Mouse (Mus musculus) kidney, postnatal 4 days (tissue): ENCODE results near the gene Taf1.

Experiments used
- DNase-seq, 2 experiments: peaks; one replicate each; pipeline ENCODE4 v3.0.0; 2021; ENCODE audit warnings: mixed read lengths in 2 of 2

Taf1 gene

DNA sequence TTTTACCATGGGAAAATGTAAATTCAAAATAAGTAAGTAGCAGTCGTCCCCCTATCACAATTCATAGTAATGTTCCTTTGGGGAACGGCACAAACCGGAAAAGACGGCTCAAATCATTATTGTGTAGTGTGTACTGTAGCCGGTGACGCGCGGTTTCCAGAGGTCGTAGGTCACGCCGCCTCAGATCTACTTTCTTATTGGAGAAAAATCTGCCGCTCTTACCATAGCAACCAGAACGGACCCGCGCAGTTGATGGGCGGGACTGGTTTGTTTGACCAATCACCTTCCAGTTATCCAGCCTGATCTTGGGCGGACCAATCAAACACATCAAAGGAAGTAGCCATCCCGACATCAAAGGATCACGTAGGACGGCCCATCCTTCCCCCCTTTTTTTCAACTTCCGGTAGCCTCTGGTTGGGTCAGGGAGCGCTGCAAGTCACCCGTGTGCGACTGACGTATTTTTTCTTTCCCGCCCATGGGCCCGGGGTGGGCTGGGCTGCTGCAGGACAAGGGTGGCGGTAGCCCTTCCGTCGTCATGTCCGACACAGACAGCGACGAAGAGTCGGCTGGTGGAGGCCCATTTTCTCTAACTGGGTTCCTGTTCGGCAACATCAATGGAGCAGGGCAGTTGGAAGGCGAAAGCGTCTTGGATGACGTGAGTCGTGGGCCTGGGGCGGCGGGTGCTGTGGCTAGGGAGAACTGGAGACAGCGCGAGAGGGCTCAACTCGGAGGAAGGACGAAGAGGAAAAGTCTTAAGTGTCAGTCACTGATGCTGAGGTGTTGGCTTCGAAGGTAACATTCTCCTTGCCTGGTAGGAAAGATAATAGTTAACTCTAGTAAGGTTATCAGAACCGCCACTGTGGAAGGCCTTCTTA, at the start of gene Taf1:
Taf1 (plus strand) TSS at position 388 of the 875 bp plus-strand sequence.
- DNase-seq = peak; percentile 92 to 95

DNA sequence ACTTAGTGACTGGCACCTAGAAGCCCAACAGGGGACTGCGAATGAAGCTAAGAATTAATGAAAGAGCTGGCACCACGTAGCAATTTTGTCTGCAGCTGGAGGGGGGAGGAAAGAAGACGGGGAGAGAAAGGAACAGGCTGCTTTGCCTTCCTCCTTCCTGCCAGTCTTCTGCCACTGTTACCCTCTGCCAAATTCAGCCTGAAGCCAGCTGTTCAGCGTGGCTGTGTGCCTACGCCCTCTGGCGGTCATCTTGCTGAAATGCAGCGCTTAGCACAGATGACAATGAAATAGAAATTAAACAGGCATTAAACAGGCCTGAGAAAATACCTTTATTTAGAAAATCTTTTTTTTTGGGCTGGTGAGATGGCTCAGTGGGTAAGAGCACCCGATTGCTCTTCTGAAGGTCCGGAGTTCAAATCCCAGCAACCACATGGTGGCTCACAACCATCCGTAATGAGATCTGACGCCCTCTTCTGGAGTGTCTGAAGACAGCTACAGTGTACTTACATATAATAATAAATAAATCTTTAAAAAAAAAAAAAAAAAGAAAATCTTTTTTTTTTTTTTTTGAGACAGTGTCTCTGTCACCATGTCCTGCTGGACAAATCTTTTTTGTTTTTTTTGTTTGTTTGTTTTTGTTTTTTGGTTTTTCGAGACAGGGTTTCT, 45.9 kb upstream of the Taf1 start:
- DNase-seq = peak; percentile 42 to 47

DNA sequence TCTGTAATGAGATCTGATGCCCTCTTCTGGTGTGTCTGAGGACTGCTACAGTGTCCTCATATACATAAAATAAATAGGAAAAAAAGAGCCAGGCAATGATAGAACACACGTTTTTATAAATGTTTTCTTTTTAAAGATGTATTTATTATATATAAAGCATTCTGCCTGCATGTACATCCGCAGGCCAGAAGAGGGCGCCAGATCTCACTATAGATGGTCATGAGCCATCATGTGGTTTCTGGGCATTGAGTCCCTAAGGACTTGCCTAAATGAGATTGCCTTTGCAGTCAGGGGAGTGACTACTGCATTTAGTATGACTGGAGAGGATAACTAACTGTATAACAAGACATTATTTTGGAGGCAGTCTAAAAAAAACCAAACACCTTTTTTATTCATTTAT, 27.9 kb upstream of the Taf1 start:
- peak; percentile 43 to 46 for DNase-seq

DNA sequence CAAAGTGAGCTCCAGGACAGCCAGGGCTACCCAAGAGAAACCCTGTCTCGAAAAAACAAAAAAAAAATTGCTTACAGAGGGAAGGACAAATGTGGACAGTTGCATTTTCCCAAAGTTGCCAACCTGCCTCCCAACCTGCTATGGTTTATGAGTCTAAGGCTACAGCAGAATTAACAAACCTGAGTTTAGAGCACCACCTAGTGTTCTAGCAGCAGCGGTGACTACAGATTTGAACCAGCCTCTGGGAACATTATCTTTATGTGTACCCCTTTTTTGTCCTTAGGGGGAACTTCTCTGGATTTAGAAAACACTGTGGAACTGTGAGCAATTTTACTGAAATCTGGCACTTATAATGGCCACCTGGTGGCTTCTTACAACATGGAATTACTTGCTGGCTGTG, 16.8 kb upstream of the Taf1 start:
- no peak for DNase-seq

DNA sequence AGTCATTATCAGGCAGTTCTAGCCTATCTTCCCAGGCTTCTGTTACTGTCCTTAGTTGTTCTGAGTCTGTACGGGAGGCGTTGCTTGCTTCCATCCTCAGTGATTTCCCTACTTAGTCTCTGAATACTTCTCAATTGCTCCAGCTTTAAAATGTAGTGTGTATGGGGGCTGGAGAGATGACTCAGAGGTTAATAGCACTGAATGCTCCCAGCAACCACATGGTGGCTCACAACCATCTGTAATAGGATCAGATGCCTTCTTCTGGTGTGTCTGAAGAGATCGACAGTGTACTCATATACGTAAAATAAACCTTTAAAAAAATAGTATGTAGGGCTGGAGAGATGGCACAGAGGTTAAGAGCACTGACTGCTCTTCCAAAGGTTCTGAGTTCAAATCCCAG, 14.5 kb upstream of the Taf1 start:
- DNase-seq = no peak

DNA sequence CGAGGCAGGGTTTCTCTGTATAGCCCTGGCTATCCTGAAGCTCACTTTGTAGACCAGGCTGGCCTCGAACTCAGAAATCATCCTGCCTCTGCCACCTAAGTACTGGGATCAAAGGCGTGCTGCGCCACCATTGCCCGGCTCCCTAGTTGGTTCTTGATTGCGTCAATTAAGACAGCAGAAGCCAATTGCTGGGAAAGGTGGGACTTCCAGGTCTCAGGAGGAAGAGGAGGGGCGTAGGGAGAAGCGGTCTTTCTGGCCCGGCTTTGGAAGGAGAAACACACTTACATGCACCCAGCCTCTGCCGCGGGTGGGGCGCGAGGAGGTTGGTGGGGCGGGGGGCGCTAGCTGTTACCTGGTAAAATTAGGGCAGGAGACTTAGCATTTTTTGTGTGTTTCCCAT, 10.5 kb upstream of the Taf1 start:
- DNase-seq = peak in 1 of 2 experiments; percentile 11

DNA sequence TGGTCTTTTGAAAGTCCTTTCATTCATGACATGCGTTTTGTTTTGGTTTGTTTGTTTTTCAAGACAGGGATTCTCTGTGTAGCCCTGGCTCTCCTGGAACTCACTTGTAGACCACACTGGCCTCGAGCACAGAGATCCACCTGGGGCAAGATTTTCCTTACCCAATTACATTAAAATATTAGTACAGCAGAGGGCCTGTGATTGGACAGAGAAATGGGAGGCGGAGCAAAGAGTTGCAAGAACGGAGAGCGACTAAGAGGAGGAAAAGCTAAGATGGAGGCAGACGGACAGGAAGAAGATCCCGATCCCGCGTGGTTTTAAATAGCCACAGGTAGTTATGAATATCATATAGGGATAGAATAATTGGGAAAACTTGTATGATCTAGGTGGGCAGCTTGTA, 5.2 kb upstream of the Taf1 start:
- peak; percentile 4 to 45 for DNase-seq

DNA sequence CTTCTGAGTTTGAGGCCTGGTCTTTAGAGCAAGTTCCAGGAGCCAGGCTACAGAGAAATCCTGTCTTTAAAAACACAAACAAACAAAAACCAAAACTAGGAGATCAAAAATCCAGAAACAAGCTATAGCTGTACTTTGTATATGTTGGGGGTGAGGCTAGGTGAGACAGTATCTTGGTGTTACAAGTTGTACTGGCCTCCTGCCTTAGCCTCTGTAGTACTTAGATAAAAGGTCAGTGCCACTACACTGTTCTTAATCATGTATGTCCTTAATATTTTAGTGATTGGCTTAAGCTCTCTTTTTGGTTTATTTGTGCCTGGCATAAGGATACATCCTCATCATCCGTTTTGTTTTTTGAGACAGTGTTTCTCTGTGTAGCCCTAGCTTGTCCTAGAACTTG, 52.9 kb downstream of the Taf1 start:
- DNase-seq = no peak

DNA sequence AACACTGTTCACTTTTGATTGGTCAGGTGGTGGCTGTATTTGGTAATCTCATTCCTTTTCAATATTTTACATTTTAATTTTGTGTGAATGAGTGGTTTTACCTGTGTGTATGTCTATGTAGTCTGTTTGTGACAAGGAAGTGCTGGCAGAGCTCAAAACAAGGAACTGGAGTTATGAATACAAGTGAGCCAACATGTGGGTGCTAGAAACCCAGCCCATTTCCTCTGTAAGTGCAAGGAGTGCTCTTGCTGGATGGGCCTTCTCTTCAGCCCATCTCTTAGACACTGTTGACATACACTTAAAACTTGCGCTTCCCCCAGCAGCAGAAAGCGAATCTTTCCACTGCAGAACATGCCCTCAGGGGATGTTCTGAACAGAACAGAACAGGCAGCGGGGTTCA, 83.6 kb downstream of the Taf1 start:
- no peak for DNase-seq

DNA sequence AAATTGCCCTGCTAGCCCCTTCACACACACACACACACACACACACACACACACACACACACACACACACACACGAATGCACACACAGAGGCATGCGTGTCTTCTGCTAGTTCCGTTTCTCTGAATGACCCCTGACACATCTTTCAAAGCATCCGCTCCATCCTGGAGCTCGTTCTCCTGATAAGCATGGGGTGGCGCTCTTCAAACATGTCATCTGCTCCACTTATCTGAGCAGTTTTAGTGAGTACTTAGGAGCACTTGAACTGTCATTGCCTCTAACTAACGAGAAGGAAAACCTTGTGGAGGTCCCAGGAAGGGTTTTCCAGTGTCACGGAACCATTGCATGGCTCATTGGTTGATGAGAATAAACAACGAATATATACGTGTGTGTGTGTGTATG, 85.4 kb downstream of the Taf1 start:
- no peak for DNase-seq

DNA sequence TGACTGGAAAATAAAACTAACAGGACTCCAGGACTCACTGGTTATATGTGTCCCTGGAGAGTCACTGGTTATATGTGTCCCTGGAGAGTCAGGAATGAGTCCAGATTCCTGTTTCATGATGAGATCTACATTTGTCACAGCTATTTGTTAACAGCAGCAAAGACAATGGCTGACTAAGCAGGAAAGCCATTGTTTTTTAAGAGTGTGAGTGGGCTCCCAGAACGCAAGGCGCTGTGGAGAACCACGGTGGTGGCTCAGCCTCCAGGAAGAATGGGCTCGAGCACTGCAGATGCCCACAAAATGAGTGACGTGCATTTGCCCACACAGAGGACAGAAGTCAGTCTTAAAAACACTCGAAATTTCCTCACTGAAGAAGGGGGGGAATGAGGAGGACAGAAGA, 87.8 kb downstream of the Taf1 start:
- DNase-seq = peak in 1 of 2 experiments; percentile 14

DNA sequence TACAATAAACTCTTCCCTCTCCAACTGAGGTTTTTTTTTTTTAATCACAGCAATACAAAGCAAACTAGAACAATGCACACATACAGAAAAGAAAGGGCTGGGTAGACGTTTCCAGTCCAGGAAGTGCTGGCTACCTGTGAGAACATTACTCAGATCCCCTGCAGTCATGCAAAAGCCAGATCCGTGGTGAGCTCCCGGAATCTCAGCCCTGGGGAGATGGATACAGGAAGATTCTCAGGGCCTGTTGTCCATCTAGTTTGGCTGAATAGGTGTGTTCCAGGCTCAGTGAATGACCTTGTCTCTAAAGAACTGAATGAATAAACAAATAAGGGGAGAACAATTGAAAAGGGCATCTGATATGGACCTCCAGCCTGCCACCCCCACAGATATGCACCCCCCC, 90.0 kb downstream of the Taf1 start:
- DNase-seq = no peak

DNA sequence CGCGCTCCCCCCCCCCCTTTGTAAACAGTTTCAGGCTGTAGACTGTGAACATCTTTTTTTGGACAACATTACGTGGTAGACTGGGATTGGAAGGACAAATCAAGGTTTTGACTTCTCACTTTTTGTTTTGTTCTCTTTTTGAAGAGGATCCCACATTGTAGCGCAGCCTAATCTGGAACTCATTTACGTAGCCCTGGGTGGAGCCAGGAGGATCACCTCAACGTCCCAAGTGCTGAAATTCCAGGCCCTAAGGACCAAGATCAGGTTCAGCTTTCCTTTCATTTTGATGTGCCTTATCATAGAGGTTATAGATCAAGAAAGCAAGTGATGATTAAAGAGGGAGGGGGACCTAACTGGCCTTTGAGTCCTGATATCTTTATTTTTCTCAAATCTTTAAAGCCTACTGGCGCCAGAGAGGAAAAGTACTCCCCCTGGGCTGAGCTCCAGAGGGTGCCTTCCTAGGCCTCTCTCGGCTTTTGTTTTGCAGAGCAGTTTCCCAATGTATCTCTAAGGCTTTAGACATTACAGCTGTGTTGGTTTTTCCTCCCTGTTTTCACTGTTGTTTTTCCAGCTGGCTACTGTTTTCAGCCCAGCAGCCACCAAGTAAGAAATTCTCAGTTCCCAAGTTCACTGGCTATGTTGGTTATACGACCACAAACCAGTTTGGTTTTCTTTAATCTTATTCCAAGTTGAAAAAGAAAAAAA, 104.4 kb downstream of the Taf1 start:
- DNase-seq = peak; percentile 28 to 37

DNA sequence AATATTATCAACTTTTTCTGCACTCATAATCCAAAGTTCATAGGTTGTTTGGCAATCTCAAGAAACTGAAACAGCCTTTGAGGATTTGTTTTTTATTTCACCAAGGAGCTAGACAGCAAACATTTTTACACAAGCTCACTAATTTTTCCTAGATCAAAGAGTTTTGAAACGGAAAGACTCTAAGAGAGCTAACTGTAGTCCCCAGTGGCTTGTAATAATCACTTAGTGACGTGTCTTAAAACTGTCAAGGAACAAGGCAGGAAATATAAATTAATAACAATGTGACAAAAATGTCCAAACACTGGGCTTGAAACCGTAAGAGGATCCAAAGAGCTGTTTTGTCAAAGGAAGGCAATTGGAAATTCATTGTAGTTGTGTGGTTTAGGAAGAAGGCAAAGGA, 106.3 kb downstream of the Taf1 start:
- no peak for DNase-seq

DNA sequence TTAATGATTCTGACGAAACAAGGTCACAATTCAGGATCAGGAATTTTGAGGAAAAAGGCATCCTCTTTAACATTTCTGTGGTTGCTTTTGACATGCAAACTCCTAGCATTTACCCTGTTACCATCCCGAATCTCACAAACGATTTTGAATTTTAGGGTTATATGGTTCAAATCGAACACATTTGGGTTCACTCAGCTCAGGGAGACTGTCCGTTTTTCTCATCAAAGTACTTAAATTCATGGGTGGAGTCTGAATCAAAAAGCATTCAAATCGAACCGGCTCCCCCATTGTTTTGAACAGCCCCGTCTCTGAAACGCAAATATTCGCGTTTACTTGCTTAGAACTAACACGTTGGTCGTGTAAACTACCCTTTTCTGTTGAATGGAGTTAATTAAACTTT, 106.8 kb downstream of the Taf1 start:
- DNase-seq = peak in 1 of 2 experiments; percentile 14

DNA sequence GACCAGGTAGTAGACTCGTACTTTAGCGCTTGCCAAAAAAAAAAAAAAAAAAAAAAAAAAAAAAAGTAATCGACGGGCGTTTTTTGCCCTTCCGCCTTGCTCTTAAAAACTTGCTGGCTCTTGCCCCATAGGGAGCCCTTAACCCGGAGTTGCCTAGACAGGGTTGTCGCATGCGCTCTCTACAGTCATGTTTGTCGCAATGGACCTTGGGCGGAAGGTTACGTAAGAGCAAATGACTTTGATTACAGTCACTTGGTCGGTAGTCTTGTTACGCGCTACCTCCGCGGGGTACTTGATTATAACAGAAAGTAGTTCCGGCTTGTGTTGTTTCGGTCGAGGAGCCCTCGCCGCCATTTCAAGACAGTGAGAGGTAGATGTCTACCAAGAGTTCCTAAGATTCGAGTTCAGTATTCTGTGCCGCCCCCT, 107.2 kb downstream of the Taf1 start, which contains the start of gene Ogt:
Ogt (plus strand) TSS at position 320 of the 426 bp plus-strand sequence.
- peak; percentile 87 to 92 for DNase-seq

DNA sequence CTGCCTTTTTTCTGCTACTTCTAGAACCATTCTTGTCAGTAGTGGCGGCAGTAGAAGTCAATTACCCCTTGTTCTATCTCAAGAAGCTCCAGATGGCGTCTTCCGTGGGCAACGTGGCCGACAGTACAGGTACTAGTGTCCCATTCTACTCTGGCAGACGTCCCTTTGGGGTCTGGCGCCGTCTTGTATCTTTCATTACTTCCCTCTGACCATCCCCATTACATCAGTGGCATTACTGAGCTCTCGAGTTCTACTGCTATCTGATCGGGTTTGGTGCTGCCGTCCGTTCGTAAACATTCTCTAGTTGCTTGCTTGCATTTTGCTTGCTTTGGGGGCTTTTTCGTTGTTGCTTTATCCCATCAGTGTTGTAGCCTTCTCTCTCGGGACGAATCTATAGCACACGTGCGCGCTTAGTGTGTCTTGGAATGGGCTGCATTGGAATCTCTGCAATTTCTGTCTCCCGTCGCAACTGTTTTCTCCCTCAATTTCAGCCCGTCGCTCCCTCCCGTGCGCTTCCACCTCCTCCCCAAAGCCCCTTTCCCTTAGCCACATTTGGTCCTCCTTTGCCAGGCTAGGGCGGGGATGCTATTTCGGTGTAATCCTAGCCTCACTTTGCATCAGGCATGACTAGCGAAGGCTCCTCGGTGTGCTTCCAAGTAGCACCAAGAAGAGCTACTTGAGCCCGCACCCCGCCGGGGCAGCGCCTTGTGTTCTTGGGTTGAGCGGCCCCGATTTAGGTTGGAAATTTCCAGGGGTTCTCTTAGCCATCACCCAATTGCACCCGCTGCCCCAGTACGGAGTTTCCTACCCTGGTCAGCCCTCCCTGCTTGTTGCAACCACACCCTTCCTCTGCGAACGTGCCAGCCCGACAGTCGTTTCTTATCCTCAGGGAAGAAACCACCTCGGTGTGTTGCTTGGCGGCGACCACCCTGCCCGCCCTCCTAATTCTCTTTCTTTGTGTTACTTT, 107.9 kb downstream of the Taf1 start:
- DNase-seq = peak; percentile 46 to 57

DNA sequence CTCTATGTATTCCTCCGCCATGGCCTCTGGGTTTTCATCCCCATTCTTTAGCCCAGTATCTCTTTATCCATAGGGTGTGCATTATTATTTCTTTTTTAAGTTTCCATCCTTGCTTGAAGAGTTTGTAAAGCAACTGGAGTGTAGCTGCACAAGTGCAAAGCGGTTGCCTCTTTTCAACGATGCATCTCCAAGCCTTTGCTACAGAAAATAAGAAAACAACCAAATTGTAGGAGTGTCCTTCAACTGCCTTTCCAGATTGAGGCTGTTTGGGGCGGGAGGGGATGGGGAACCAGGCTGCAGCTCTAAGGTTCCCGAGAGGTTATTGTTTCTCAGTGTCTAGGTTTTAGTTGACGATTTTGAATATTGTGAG, 108.6 kb downstream of the Taf1 start:
- DNase-seq = no peak

DNA sequence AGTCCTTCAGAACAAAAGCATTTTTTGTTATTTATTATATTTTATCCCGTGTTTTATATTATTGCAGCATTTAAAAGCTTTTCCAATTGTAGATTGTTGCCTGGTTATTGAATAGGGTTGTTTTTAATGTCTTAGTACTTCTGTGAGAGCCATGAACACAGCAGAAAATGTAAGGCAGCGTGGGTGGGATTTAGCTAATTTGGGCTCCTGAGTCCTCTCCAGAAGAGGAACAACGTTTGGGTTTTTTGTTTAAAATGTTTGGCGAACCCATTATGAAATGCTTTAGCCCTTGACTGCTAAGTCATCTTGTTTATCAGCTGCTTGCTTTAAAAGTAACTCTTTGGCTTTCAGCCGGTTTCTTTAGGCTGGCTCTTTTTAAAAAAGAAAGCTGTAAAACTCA, 109.6 kb downstream of the Taf1 start:
- DNase-seq = no peak

DNA sequence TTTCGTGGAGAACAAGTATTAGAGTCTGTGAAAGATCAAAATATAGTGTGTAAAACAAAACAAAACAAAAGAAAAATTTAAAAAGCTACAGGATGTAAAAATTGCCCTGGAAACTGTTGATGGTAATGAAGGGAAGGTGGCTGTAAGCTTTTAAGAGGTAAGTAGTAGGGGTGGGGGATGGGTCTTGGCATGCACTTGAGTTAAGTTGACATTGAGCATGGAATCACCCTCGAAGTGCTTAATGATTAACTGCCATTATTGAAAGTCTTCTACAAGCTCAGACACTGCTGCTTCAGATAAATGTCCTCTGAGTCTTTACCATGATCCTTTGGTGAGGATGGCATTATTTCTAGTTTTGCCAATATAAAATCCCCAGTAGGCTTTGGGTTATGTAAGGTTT, 112.8 kb downstream of the Taf1 start:
- peak in 1 of 2 experiments; percentile 18 for DNase-seq

DNA sequence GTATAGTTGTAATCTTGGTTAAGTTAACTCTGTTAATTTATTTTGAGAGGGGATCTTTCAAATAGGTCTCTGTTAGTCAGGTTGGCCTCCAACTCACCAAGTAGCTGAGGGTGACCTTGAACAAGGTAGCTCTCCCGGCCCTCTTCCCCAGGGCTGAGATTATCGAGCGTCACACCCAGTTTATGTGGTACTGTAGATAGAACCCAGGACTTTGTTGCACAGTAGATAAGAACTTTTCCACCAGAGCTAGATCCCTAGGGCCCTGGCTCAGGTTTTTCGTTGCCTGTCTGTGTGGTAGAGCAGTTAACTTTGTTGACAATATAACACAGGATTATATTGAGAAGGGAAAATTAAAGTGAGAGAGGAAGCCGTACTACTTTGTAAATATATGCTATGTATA, 114.1 kb downstream of the Taf1 start:
- DNase-seq = no peak
